In genomic region chr10:73097979-73098378, GRCm38 (mm10) we compare ENCODE assay signal across 9 mouse cellular contexts. TPM values are rescaled to one million over a fixed set of nuclear protein-coding genes. Genes with fewer than 3 reads are reported as not detected.
DNase-seq lines count a peak whose midpoint lies in the region; ATAC-seq and TF ChIP-seq lines count a peak whose summit lies in the region.
"Had no signal": no experiment of that assay in that cellular context is flagged by ENCODE, and none has a peak within 500 bp of the region (broad histone marks: within the 10 kb centered on the region; RNA-seq: fewer than 3 reads in every experiment).

No protein-coding gene starts in this region.

- peak; percentile 52 for ATAC-seq in forebrain, embryonic 13.5 days
- peak; percentile 22; the same call in 1 of the 2 replicates for ATAC-seq in hindbrain, embryonic 12.5 days (ENCODE audit: low FRiP score)

- peak; percentile 94 for TF ChIP-seq CTCF in brain, embryonic 14.5 days (IDR thresholded peaks at IDR 0.05; ENCODE audit: borderline replicate concordance, extremely low read depth, insufficient read depth, insufficient read length)

- no peaks in the 10 kb centered on the region for H3K9me3 ChIP-seq in forebrain, embryonic 13.5 days (replicated peaks)
- H3K9me3 ChIP-seq in hindbrain, embryonic 12.5 days (replicated peaks), result no peaks in the 10 kb centered on the region

- H3K27me3 ChIP-seq in forebrain, embryonic 13.5 days, result peaks cover 54% of the 10 kb centered on the region
- peaks cover 48% of the 10 kb centered on the region for H3K27me3 ChIP-seq in hindbrain, embryonic 12.5 days

- WGBS in forebrain, embryonic 13.5 days, result under 1% methylated on average over 17 of the region's 17 CpGs
- WGBS in hindbrain, embryonic 12.5 days, result under 1% methylated on average over 17 of the region's 17 CpGs

- no peak overlapping the region for H3K27ac ChIP-seq in forebrain, embryonic 13.5 days
- H3K27ac ChIP-seq in hindbrain, embryonic 12.5 days, result no peak overlapping the region

- peak overlapping the region; percentile 49 for H3K4me3 ChIP-seq in forebrain, embryonic 13.5 days
- H3K4me3 ChIP-seq in hindbrain, embryonic 12.5 days, result peak overlapping the region; percentile 15; the same call in 1 of the 2 replicates
- H3K4me3 ChIP-seq: megakaryocyte, embryonic 14.5 days had no signal

- no peak for TF ChIP-seq POLR2A in brain, embryonic 14.5 days (IDR thresholded peaks at IDR 0.05; ENCODE audit: borderline replicate concordance, extremely low read depth, insufficient read depth, insufficient read length, poor library complexity, severe bottlenecking)

- H3K4me2 ChIP-seq in forebrain, embryonic 13.5 days, result peak overlapping the region; percentile 88
- peak overlapping the region; percentile 61 for H3K4me2 ChIP-seq in hindbrain, embryonic 12.5 days (replicated peaks)

- H3K36me3 ChIP-seq in forebrain, embryonic 13.5 days (ENCODE audit: poor library complexity, severe bottlenecking), result no peaks in the 10 kb centered on the region
- no peaks in the 10 kb centered on the region for H3K36me3 ChIP-seq in hindbrain, embryonic 12.5 days

- H3K9ac ChIP-seq in forebrain, embryonic 13.5 days, result no peak overlapping the region
- H3K9ac ChIP-seq in hindbrain, embryonic 12.5 days, result no peak overlapping the region

- peak; percentile 33 for DNase-seq in NIH3T3 (ENCODE audit: low read depth)
- DNase-seq in brain, embryonic 14.5 days (ENCODE audit: low read depth), result peak; percentile 88
- peak; percentile 75 to 79 for DNase-seq in layer of hippocampus, postnatal 14 days (ENCODE audit: low spot score in 2 of 2)
- DNase-seq in lung, postnatal 14 days, result peak; percentile 56
- DNase-seq in right cerebral cortex, postnatal 10 days (ENCODE audit: low spot score in 2 of 2), result peak; percentile 89
- no peak for DNase-seq in spleen, postnatal 14 days (ENCODE audit: low spot score in 2 of 2)

- peaks cover 19% of the 10 kb centered on the region for H3K4me1 ChIP-seq in forebrain, embryonic 13.5 days
- H3K4me1 ChIP-seq in hindbrain, embryonic 12.5 days, result peaks cover 11% of the 10 kb centered on the region

RNA-seq across cellular contexts. Expression of gene Pcdh15, which starts 1.2 kb away (rescaled TPM):
- 5.5 and 10.1 TPM in 2 replicates for polyA plus RNA-seq in brain, embryonic 14.5 days (2012; rRNA removed)
- 1.9 and 2.8 TPM in 2 replicates for polyA plus RNA-seq in forebrain, embryonic 13.5 days (2015; fragmentation: Nextera tagmentation; extraction: Ambion mirVana)
- 4.8 and 4.9 TPM in 2 replicates for polyA plus RNA-seq in hindbrain, embryonic 12.5 days (2016; fragmentation: Nextera tagmentation; extraction: Ambion mirVana)
- 10 to 100 TPM; 22.4 to 24.9 TPM for total RNA-seq in layer of hippocampus, postnatal 14 days (2021)

Comparison
In these comparisons a context has a peak if more than half of its experiments do, and no peak if none do; other contexts are left out.
1. DNase-seq: peak in NIH3T3 (single experiment), brain, embryonic 14.5 days (single experiment), layer of hippocampus, postnatal 14 days (2 of 2), lung, postnatal 14 days (single experiment) and right cerebral cortex, postnatal 10 days (2 of 2); none in spleen, postnatal 14 days (0 of 2).